Mouse (Mus musculus) CD4-positive, CD25-positive, alpha-beta regulatory T cell, adult 2 months (primary cell): Measurements from ENCODE around the gene Hoxd8.
A peak's percentile ranks its signal among the peaks of the same experiment; 100 is the strongest.

Source experiments
- DNase-seq: peaks from one replicate; pipeline ENCODE4 v3.0.0-alpha.2; 2012; ENCODE audit warnings: low read depth, low spot score

The Hoxd8 gene

GRCm38 (mm10) chr2:74685059-74685603, 19.3 kb upstream of the Hoxd8 start:
- no peak for DNase-seq

DNA sequence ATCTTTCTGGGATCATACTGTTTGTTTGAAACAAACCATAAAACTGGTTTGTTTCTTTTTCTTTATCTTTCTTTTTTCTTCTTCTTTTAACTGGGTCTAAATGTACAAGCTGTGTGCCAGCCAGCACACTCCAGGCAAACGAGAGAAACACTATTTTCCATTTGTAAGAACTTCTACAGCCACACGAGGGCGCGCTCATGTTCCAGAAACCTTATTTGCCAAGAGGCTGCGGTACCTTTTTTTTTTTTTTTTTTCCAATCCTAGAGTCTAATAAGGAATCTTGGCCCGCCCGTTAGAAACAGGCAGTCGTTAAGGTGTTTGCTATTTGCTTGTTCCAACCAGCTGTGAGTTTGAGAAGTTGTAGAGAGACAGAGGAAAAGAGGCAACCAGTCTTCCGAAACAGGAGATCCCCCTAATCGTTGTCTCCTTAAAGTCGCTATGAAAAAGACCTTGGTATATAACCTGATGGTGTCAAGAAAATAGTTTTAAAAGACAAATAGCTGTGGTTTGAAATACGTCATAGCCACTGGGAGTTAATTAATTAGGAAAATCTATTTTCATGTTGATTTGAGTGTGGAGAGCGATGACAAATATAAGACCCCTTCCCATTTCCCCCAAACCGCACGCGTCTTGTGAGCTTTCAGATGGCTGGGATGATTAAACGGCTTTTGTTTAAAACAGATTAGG, 18.0 kb upstream of the Hoxd8 start:
- peak; percentile 65 for DNase-seq

DNA sequence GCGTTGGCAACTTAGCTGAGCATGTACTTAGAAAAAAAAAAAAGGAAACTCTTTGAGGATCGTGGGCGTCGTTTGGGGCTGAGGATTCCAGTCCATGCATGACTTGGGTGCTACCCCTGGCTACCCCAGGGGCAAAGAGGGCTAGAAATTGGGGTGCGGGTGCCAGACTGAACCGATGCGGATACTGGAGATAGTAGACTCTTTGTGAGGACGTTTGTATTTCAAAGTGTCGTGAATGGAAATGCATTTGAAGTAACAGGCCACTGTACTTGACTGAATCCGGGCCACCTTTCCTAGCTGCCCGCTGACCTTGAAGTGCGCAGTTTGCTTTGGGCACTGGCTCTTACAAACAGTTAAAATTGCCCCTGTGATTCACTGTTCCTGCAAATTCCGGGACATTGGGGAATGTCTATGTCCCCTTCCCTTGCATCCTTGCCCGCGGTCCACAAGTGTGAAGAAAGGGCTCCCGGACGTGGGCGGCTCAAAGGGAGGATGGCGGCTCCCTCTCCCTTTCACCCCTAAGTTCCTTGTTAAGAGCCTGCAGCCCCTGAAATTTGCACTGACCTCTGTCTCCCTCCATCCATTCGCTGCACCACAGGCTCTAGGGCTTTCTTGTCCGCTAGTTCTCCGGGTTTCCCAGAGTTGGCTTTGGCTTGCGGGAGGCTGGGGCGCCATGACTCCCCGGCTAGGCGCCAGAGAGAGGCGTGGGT, 17.3 kb upstream of the Hoxd8 start:
- no peak for DNase-seq

DNA sequence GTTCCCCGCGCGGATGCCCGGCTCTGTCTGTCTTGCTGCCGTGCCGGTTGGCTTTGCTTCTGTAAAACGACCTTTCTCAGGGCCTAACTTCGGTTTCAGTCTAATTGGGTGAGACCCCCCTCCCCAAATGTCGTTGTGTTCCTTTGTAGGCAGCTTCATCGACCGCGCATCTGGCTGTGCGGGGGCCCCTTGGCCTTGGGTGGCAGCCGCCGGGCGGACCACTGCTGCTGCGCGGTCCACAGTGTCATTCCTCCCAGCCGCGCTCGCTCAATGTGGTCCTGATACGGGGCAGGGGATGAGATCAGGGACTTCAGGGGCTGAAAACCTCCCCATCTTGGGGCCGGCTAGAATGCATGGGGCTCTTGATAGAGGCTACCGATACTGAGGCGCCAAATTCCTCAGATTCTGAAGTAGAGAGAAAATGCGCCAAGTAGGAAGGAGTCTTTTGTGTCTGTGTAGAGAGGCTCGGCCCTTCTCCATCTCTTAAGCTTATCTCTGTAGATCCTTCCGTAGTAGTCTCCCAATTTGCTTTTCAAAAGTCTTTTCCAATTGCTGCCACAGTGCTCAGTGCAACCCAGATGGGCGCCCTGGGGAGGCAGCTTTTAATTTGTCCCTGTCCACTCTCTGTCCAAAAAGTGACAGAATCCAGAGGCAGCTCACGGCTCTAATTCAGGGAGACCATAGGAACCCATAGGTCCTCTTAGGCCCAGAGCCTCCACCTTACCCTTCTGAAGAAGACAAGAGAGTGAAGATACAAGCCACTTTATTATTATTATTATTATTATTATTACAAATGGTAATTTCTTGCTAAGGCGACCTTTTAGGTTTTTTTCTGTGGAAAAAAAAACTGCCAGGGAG, 16.5 kb upstream of the Hoxd8 start:
- DNase-seq, result no peak

DNA sequence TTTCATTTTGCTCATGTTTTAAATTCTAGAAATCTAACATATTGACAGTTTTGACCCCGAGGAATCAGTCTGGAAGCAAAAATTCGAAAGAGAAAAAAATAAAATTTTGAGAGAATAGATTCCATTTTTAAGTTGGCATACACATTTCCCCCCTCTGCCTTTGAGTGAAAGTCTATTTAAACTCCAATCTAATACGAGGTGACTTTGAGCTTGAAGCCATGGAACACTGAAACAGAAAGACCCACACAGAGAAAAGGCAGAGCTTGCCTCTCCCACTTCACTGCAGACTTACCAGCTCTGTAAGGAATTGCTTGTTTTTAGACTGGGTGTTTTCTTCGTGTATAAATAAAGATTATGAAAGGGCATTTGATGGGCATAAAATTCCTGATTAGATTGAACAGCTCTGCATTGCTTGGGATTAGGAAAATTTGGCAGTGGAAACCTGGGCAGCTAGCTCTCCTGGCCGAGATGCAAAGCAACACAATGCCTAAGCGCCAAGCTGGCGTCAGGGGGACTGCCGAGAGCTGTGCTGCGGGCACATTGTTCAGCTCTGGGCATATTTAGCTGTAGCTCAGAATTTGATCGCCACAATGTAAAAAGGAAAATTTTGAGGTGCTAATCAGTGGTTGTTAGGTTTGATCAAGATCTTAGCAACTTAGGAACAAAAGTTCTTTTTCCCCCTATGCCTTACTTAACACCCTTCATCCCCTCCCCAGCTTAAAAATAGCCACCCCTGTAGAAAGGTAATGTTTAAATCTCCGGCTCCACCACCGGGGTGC, 15.4 kb upstream of the Hoxd8 start:
- no peak for DNase-seq

DNA sequence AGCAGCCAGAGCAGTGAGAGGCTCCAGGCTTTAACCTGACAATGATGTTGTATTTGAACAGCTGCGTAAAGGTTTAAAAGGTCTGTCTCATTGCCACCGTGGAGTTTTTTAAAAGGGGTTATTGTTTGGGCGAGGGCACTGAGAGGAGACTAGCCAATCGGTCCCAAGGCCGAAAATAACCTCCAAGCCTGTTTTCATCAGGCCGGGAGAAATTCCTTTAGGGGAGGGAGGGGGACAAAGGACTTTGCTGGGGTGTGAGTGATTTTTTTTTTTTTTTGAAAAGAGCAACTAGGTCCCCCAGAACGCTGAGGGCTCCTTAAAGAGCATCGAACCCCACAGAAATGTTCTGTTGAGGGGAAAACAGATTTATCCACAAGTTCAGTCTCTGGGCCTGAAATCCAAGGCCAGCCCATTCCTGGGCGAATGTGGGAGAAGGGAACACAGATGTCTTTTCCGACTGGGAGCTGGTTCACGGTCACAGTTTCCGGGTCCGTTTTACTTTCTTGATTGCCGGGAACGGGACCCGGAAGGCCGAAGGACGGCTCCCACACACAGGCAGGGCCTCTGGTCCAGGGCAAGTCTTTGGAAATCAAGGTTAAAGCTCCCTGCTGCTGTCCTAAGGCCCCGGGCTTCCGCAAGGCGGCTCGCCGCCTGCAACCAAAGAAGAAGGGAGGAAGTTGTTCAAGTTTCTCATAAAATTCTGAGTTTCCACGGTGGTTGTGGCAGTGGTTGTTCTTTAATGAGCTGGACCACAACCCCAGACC, 14.7 kb upstream of the Hoxd8 start:
- DNase-seq, result no peak

DNA sequence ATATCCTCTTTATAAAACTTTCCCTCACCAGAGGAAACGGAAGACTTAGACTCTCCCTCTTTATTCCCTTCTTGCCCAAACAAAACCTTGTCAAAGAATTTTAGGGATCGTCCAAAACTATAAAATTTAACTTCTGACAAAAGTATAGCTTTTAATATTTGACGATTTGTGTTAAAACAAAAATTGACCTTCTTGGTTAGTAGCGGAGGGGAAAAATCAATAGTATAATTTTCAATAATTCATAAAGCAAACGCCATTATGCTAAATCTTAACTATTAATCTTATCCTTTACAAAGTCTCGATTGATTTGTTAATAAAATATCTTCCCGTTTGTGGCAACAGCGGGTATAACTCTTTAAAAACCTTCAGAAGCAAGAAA, 14.1 kb upstream of the Hoxd8 start:
- no peak for DNase-seq

- no peak for DNase-seq
Observed at GRCm38 (mm10) chr2:74691022-74691951, 13.1 kb upstream of the Hoxd8 start, which contains the start of gene Hoxd10. Gene Hoxd10 (plus strand): TSS chr2:74691924.

DNA sequence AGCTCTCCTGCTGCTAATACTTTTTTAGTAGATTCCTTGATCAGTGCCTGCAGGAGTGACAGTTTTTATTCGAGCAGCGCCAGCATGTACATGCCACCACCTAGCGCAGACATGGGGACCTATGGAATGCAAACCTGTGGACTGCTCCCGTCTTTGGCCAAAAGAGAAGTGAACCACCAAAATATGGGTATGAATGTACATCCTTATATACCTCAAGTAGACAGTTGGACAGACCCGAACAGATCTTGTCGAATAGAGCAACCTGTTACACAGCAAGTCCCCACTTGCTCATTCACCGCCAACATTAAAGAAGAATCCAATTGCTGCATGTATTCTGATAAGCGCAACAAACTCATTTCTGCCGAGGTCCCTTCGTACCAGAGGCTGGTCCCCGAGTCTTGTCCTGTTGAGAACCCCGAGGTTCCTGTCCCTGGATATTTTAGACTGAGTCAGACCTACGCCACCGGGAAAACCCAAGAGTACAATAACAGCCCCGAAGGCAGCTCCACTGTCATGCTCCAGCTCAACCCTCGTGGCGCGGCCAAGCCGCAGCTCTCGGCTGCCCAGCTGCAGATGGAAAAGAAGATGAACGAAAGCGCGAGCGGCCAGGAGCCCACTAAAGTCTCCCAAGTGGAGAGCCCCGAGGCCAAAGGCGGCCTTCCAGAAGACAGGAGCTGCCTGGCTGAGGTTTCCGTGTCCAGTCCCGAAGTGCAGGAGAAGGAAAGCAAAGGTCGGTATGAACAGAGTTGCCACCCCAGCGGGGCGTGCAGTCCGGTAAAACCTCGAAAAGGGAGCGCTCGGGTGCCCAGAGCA, 12.2 kb upstream of the Hoxd8 start:
- no peak for DNase-seq

DNA sequence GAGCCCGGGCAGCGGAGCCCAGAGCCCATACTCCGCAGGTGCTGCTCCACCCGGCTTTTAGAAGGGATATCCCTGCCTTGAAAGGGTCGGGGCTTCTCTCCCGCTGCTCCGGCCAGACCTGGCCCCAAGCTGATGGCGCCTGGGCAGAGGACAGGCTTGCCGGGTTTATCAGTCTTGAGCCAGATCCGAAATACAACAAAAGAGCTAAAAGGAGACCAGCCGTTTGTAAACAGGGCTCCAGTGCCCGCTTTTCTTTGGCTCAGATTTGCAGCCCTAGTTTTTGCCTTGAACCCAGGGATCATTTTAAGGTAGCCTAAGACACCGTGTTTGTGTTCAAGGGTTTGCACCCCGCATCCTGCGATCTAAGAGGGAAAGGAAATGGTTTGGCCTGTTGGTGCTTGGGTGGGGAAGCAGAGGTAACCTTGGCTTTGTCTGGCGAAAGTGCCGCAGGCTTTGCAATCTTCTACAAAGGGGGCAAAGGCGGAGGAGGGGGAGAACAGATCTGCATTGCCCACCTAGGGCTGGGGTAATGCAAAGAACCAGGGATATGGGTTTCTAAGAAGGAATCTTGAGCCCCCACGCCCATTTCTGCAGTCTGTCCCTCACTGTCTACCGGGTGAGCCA, 11.5 kb upstream of the Hoxd8 start:
- no peak for DNase-seq

- no peak for DNase-seq
Observed at GRCm38 (mm10) chr2:74693432-74693827, 11.0 kb upstream of the Hoxd8 start.

DNA sequence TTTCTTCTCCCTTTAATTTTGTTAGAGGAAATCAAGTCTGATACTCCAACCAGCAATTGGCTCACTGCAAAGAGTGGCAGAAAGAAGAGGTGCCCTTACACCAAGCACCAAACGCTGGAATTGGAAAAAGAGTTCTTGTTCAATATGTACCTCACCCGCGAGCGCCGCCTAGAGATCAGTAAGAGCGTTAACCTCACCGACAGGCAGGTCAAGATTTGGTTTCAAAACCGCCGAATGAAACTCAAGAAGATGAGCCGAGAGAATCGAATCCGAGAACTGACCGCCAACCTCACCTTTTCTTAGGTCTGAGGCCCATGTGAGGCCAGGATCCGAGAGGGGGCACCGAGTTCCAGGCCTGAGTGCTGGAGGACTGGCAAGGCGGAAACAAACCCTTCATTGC, 10.3 kb upstream of the Hoxd8 start:
- peak; percentile 56 for DNase-seq

DNA sequence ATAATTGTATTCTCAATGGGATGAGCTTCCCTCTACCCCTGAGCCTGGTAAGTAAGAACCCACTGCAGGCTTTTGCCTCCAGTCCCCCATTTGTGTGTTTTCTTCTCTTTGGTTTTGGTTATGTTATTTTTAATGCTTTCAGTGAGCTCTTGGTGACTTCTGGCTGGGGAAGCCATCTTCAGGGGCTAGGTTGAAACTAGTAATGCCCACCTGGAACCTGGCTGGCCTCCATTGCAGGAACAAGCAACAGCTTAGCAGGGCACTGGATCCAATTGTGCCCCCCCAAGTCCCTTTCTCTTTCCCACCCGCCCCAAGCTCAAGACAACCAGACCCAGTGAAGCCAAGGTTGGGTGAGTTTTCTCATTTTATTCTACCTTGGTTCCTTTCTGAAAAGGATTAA, 9.0 kb upstream of the Hoxd8 start:
- DNase-seq, result no peak

- DNase-seq, result no peak
Observed at GRCm38 (mm10) chr2:74695813-74696430, 8.5 kb upstream of the Hoxd8 start.

- no peak for DNase-seq
Observed at GRCm38 (mm10) chr2:74696442-74697335, 7.7 kb upstream of the Hoxd8 start.

GRCm38 (mm10) chr2:74697567-74698121, 6.8 kb upstream of the Hoxd8 start, which contains the start of gene Hoxd9:
Gene Hoxd9 (plus strand): TSS chr2:74697727.
- DNase-seq, result peak; percentile 40
